Mouse (Mus musculus) large intestine, adult 2 months (tissue): ENCODE data around the gene Wwox. TPM values are rescaled to one million over a fixed set of nuclear protein-coding genes. Genes with fewer than 3 reads are reported as not detected.

Experiments
- DNase-seq: peaks from one replicate; pipeline ENCODE4 v3.0.0-alpha.2; 2012; ENCODE audit warnings: low read depth, low spot score
- WGBS: fragments of 180-500 bp; shearing (Covaris S2); methylation state at CpG from one replicate; pipeline ENCODE4 v1.1.7; 2018; 5-methylcytosine and 5-hydroxymethylcytosine counted together
- polyA plus RNA-seq: library from polyadenylated mRNA; depleted of rRNA; stranded (reverse); fragments of >200 nt; gene quantifications from 2 replicates; pipeline ENCODE4 v1.2.3, GENCODE M21; 2012

Gene Wwox
- polyA plus RNA-seq, 1 experiment: 4.3 TPM

- no peak for DNase-seq
- WGBS: 88% methylated on average over 12 of the region's 12 CpGs
Measured at GRCm38 (mm10) chr8:114590336-114590867, 150.9 kb downstream of the Wwox start.

DNA sequence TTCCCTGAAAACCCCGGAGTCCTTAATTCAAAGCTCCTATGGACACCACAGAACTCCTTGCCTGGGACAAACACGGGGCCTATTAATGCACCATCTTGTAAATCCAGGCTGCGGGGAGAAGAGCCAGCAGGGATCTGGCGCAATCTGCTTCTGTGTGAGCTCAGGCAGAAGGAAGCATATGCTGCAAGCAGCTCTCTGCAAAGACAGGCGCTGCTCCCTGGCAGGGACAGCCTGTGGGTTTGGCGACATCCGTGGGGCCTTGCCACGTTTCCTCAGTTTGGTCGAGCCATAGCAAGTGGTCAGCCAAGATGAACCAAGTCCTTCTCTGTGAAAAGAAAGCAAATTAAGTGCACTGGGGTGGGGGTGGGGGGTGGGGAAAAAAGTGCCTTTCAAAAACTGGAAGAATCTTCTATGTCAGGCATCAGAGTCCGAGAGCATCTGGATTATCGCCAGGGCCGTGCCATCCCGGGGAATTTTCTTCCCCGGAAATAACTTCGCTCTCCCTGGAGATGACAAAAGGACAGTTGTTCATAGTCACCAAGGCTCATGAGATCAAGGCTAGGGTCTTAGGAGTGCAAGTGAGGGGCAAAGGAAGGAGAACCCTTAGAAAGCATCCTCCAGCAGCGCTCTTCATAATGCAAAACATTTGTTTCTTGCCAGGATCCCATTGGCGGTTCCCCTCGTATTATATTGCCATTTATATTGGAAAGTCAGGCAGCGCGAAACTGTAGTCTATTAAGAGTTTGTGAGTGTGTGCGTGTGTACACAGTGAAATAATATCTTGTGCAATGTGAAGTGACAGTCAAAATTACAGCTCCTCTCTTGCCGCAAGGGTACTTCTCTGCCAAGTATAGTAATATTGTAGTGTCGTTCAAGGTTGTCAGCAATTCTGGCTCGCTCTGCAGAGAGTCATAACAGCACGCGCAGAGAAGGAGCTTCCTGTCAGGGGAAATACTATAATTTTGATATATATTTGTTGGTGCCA is 152.1 kb downstream of the Wwox start:
- WGBS: 61% methylated on average over 26 of the region's 26 CpGs
- no peak for DNase-seq

GRCm38 (mm10) chr8:114593424-114594157 is 154.1 kb downstream of the Wwox start:
- DNase-seq: no peak
- WGBS: 78% methylated on average over 19 of the region's 19 CpGs

DNA sequence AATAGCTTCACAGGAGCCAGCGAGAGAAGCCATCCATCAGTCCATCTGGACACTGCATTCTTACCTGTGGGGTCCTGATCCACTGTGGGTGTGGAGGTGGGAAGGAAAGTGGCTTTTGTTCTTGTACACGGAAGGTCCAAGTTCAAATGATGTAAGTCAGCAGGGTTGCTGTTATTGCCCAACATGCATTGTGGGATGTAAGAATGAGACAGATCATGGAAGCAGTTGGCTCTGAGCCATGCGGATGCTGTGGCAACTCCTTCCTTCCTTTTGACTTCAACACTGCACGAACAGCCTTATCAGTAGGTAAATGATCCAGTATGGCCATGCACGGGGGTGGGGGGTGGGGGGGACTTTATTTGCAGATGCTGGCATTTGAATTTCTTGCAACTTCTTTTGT is 155.4 kb downstream of the Wwox start:
- DNase-seq: no peak
- WGBS: 71% methylated on average over 5 of the region's 5 CpGs

DNA sequence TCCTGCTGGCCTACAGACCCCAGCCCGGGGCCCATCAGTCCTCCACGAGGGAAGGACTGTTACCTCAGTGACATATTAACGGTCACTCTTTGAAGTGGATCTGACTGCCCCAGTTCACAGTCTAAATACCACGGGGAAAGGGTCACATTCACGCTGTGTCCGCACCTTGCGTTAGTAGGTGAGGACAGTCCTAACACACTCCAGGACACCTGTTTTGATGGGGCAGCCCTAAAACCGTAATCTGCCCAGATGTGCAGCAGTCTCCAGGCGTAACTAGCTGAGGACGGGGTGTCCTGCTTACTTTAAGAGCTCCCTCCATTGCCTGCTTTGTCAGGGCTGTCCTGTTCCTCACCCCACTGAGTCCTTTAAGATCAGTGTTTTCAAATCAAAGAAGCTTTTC is 160.1 kb downstream of the Wwox start:
- WGBS: 70% methylated on average over 10 of the region's 10 CpGs
- no peak for DNase-seq

DNA sequence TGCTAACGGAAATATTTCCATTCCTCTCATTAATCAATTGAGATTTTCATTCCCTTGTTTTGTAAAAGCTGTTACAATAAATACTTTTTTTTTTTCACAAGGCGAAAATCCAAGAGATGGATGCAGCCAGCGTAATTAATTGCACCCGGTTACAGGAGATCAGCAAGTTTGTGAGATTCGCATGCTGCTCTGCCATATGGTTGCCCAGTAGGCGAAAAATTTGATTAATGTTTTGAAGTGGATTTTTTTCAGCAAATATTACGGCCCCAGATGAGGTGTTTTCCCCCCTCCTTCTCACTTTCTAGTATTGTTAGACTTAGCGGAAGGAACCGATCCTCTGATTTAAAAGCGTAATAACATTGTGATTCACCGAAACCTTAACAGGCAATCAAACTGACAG is 160.7 kb downstream of the Wwox start:
- DNase-seq: no peak
- WGBS: 94% methylated on average over 11 of the region's 11 CpGs

- WGBS: 71% methylated on average over 4 of the region's 4 CpGs
- DNase-seq: no peak
Measured at GRCm38 (mm10) chr8:114603046-114603445, 163.6 kb downstream of the Wwox start.

DNA sequence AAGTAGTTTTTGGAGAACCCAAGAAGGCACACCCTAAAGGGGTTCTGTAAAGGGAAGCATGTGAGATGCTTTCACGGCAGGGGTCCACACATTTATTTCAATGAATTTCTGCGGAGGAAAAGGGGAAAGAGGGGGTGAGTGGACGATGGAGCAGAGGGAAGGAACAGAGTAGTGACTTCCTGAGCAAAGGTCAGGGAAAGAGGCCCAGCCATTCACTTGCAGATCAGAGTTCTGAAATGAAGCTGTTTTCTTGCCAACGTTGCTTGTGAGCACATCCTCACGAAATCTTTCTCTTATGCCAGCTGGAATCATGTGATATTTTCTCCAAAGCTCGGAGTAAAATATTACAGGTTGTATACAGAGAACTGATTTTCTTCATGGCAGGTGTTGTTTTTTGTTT is 164.1 kb downstream of the Wwox start:
- 45% methylated on average over 6 of the region's 6 CpGs for WGBS

DNA sequence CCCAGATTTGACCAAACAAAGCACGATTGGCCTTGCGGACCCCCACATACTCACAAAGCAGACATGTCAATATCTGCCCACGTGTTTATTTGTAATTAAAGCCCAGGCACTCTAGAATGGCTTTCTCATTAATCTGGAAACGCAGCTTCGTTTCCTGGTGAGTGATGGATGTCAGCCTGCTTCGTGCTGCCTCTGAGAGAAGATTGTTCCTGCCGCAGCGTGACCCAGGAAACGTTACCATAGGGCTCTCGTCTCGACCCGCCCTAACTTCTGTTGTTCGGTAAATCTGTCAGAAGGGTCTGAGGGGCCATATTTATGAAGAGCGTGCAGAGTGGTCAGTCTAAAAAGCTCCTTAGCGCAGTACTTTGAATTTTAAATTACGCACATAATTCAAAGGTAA is 164.9 kb downstream of the Wwox start:
- no peak for DNase-seq
- WGBS: 82% methylated on average over 16 of the region's 16 CpGs

More for the DNA sequence above, 164.1 kb downstream of the Wwox start:
- DNase-seq: no peak

- WGBS: 90% methylated on average over 2 of the region's 2 CpGs
- no peak for DNase-seq
Measured at GRCm38 (mm10) chr8:114605651-114606050, 166.2 kb downstream of the Wwox start.

DNA sequence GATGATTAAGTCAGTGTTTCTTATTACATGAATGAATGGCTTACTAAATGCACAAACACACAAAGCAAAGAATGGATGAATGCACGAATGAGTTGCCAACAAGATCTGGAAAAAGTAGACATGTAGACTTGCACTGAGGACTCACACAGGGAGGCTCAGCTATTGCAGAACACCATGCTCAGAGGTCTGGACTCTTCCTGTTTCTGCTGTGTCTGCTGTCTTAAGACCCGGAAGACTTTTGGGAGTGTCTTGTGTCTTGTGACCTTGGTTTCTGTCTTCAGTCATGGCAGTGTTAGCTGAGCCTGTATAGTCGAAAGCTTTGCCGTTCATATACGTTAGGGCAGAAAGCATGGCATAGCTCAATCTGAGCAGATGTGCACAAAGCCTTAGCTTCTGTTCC is 169.9 kb downstream of the Wwox start:
- WGBS: 88% methylated on average over 5 of the region's 5 CpGs
- no peak for DNase-seq

DNA sequence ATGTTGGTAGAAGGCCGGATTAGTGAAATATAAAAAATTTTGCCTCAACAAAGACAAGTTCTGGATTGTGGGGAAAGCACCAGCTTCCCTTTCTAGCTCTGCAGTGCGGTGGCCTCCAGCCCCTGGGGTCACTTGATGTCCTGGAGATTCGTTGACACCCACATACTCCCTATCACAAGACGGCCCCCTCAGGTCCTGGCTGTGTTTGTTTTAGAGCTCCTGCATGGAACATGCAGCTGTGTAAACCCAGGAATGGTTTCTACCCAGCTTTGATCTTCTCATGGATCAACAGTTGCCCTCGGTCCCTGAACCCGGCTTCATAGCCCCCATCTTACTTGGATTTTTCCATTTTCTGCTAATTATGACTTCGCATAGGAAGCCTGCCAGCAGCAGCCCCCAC is 171.6 kb downstream of the Wwox start:
- whole genome bisulfite sequencing: 61% methylated on average over 7 of the region's 7 CpGs
- no peak for DNase-seq

DNA sequence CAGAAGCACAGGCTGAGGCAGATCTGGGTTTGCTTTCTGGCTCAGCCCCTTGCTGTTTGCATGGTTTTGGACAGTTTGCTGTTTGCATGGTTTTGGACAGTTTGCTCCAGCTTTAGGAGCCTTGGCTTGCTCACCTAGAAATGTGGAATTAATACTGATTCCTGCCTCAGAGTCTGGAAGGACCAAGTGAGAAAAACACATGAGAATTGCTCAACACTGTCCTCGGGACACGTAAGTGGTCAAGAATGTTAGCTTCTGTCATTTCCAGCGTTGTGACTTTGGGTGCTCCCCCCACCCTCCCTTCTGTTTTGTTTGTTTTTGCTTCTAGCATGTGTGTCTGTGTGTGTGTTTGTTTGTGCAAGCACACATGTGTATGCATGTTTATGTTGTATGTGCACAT is 172.6 kb downstream of the Wwox start:
- 80% methylated on average over 3 of the region's 3 CpGs for WGBS
- no peak for DNase-seq

DNA sequence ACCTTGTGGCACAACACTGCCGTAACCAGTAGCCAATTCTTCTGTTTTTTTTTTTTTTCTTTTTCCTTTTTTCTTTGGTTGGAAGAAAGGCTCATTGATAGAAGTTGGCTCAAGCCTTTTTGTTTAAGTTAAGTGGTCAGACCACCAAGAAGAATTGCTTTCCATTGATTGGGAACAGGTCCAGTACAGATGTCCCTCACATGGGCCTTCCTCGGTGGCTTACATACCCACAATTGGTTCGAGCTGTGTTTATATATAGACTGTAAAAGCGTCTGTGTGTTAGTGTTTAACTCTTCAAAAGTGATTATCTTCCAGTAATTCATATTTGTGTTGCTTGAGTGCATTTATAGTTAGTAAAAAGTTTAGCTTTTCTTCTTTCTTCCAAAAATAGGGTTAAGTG is 176.0 kb downstream of the Wwox start:
- 65% methylated on average over 4 of the region's 4 CpGs for WGBS
- no peak for DNase-seq

DNA sequence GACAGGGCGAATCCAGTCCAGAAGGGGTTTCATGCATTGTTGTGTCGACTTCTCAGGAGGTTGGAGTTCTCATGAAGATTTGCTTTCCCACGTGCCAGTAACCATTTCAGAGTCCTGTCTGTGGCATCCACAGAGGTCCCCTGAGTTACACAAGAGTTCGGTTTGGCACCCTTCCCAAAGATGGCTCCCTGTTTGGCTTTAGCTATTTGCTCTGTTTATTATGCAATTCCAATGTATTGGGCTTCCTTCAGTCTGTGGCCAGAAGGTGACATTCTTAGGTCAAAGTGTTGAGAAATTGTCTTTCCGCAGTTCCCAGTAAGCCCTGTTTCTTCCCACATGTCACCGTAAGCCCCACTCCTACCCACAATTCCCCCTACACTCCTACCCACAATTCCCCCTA is 176.5 kb downstream of the Wwox start:
- 72% methylated on average over 6 of the region's 6 CpGs for WGBS
- no peak for DNase-seq

DNA sequence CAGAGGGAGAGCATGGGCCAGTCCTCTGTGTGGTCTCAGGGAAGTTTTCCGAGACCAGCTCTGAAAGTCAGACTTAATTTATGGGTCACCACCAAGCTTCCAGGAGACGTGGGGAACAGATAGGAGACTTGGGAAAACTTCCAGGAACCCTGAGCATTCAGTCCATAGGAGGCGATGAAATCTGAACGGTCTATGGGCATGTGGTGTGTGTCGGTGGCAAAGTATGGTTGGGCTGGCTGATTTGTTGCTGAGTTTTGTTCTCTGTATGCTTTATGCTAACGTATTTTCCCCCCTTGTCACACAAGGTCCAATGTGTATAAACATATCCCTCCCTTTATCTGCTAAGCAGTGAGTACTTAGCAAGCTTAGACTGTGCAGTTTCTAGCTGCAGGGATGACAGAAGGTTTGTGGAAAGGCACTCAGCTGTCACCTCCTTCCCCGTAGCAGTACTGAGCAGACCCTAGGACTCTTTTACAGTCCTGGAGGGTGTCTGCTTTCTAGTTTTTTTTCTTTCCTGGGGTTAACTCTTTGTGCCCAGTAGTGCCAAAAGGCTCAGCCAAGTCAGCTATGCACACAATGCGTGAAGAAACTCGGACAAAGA is 179.6 kb downstream of the Wwox start:
- DNase-seq: no peak
- 65% methylated on average over 9 of the region's 9 CpGs for WGBS

- WGBS: 89% methylated on average over 6 of the region's 6 CpGs
- no peak for DNase-seq
Measured at GRCm38 (mm10) chr8:114625402-114625801, 185.9 kb downstream of the Wwox start.

DNA sequence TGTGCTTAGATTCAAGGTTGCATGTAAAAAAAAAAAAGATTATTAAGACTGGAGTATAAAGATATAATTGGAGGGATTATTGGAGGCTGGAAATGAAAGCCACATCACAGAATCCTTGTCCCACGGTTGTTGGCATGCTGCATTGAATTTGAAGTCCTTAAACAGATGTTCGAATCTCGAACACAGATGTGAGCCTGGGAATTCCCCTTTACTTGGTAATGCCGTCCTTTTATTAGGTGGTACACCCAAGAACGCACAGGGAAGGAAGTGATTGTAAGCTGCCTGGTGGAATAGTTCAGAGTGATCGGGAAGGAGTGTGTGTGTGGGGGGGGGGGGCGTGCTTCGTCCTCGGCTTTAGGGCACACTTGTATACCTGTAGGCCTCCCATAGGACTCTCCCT is 187.4 kb downstream of the Wwox start:
- WGBS: 66% methylated on average over 9 of the region's 9 CpGs
- no peak for DNase-seq

DNA sequence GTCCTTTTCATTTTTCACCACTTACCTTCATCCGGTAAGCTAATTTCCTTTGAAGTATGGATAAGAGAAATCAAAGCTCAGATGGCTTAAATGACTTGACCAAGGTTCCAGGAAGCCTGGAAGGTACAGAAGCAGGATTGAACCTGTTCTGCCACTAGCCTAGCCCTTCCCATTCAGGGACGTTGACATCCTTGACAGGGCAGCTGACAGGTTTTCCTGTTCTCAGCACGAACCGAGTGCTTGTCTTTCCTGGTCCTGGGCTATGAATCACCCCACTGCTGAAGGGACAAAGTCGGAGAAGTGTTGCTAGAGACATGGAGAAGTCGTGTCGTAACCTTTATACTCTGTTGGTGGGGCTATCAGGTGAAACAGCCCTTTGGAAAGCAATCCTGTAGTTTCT is 190.3 kb downstream of the Wwox start:
- no peak for DNase-seq
- 40% methylated on average over 7 of the region's 7 CpGs for WGBS

- WGBS: 80% methylated on average over 6 of the region's 6 CpGs
- DNase-seq: no peak
Measured at GRCm38 (mm10) chr8:114631087-114631486, 191.6 kb downstream of the Wwox start.
